Mouse (Mus musculus): ENCODE results near the gene Wdr45. TPM values are rescaled to one million over a fixed set of nuclear protein-coding genes. Genes with fewer than 3 reads are reported as not detected.

Gene Wdr45
- polyA plus RNA-seq, 1 experiment from 2014 or later: 21.6 TPM

- H3K27me3 ChIP-seq (replicated peaks): no peaks in the 10 kb centered on the region
- no peaks in the 10 kb centered on the region for H3K9me3 ChIP-seq (replicated peaks)
- peak overlapping the region; percentile 60 for H3K27ac ChIP-seq (ENCODE audit: poor library complexity, severe bottlenecking)
- H3K4me1 ChIP-seq (replicated peaks): peaks cover 24% of the 10 kb centered on the region
- peaks cover 37% of the 10 kb centered on the region for H3K36me3 ChIP-seq
- H3K4me2 ChIP-seq: peak overlapping the region; percentile 80
- peak overlapping the region; percentile 87 for H3K4me3 ChIP-seq
- no peak for ATAC-seq (ENCODE audit: insufficient number of reproducible peaks, low FRiP score)
- peak overlapping the region; percentile 86 for H3K9ac ChIP-seq
- 11% methylated on average over 13 of the region's 13 CpGs for WGBS
These were observed 51.1 kb downstream of the Wdr45 start for GRCm38 (mm10) chrX:7765281-7765670.

DNA sequence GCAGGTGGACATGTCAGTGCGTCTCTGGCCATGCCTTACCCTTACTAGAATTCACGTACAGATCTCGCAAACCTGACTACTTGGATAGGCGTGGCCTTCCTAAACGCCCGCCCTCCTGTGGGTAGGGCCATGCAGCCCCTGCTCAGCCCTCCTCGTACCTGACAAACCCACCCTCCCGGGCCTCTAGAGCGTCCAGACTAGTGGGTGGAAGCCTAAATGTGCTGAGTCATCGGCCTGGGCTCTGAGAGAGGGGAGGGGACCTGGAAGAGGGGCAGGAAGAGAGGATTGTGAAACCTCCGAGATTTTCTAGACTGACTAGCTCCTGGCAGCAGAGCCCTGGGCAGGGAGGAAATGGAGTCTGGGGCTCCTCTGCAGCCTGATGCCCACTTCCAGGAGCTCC is 51.6 kb downstream of the Wdr45 start:
- Histone ChIP-seq H3K9me3 (replicated peaks) (no peaks in the 10 kb centered on the region), H3K36me3 (peaks cover 42% of the 10 kb centered on the region), H3K27me3 (replicated peaks) (no peaks in the 10 kb centered on the region), H3K9ac (peak overlapping the region; percentile 86), H3K27ac (ENCODE audit: poor library complexity, severe bottlenecking) (peak overlapping the region; percentile 60), H3K4me3 (peak overlapping the region; percentile 87), H3K4me1 (replicated peaks) (peaks cover 24% of the 10 kb centered on the region), H3K4me2 (peak overlapping the region; percentile 80)
- ATAC-seq (ENCODE audit: insufficient number of reproducible peaks, low FRiP score): peak; percentile 68
- 15% methylated on average over 11 of the region's 11 CpGs for WGBS

GRCm38 (mm10) chrX:7769302-7770017 is 55.3 kb downstream of the Wdr45 start:
- H3K27me3 ChIP-seq (replicated peaks): no peaks in the 10 kb centered on the region
- no peak overlapping the region for H3K4me2 ChIP-seq
- WGBS: 76% methylated on average over 7 of the region's 7 CpGs
- no peak overlapping the region for H3K27ac ChIP-seq (ENCODE audit: poor library complexity, severe bottlenecking)
- H3K4me3 ChIP-seq: no peak overlapping the region
- peak; percentile 22; the same call in 1 of the 2 replicates for ATAC-seq (ENCODE audit: insufficient number of reproducible peaks, low FRiP score)
- no peak overlapping the region for H3K9ac ChIP-seq
- peaks cover 75% of the 10 kb centered on the region for H3K36me3 ChIP-seq
- H3K4me1 ChIP-seq (replicated peaks): peaks cover 20% of the 10 kb centered on the region
- H3K9me3 ChIP-seq (replicated peaks): no peaks in the 10 kb centered on the region

DNA sequence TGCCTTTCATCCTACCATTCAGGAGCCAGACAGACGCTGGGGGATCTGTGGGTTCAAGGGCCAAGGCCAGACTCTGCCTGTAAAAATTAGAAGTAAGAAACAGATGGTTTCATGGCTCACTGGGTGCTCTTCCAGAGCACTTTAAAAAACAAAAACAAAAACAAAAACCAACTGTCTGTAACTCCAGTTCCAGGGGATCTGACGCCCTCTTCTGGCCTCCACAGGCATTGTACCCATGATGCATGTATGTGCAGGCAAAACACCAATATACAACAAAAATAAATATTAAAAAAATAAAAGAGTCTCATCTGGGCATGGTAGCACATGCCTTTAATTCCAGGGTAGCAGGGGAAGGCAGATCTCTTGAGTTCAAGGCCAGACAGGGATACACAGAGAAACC is 58.6 kb downstream of the Wdr45 start:
- no peak for ATAC-seq (ENCODE audit: insufficient number of reproducible peaks, low FRiP score)
- Histone ChIP-seq H3K4me3 (no peak overlapping the region), H3K27ac (ENCODE audit: poor library complexity, severe bottlenecking) (no peak overlapping the region), H3K27me3 (replicated peaks) (no peaks in the 10 kb centered on the region), H3K36me3 (peaks cover 61% of the 10 kb centered on the region), H3K9me3 (replicated peaks) (no peaks in the 10 kb centered on the region), H3K4me2 (no peak overlapping the region), H3K4me1 (replicated peaks) (no peaks in the 10 kb centered on the region), H3K9ac (no peak overlapping the region)
- 54% methylated on average over 2 of the region's 2 CpGs for WGBS

- Histone ChIP-seq H3K9me3 (replicated peaks) (no peaks in the 10 kb centered on the region; the same call in 1 of the 2 replicates), H3K27me3 (replicated peaks) (no peaks in the 10 kb centered on the region), H3K36me3 (peaks cover 37% of the 10 kb centered on the region), H3K4me1 (replicated peaks) (no peaks in the 10 kb centered on the region), H3K4me3 (no peak overlapping the region), H3K27ac (ENCODE audit: poor library complexity, severe bottlenecking) (no peak overlapping the region), H3K9ac (no peak overlapping the region), H3K4me2 (no peak overlapping the region)
- 67% methylated on average over 9 of the region's 9 CpGs for WGBS
- no peak for ATAC-seq (ENCODE audit: insufficient number of reproducible peaks, low FRiP score)
These were observed 61.5 kb downstream of the Wdr45 start for GRCm38 (mm10) chrX:7775501-7776205.

DNA sequence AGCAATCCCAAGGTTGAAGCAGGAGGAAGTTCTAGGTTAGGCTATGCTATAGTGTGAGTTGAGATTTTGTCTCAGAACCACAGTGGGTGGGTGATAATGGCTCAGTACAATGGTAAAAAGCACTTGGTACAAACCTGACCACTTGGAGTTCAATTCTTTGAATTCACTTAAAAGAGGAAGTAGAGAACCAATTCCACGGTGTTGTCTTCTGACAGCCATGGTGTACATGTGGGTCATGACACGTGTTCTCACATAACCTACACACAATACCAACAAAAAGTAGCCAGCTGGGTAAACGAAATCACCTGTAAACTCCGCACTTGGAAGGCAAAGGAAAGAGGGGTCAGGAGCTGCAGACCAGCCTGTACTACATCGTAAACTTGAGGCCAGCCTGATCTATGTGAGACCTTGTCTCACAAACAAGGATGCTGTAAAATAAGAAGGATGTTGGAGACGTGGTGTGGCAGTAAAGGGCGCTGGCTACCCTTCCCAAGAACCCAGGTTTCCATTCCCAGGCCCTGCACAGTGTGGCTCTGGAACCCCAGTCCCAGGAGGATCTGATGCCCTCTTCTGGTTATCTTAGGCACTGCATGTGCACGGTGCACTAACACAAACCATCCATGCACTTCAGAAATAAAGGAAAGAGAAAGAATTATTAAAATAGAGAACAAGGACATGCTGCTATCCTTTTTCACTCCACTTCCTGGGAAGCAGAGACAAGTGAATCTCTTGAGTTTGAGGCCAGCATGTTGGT is 62.4 kb downstream of the Wdr45 start:
- no peaks in the 10 kb centered on the region for H3K27me3 ChIP-seq (replicated peaks)
- no peaks in the 10 kb centered on the region; the same call in 1 of the 2 replicates for H3K9me3 ChIP-seq (replicated peaks)
- 49% methylated on average over 8 of the region's 8 CpGs for WGBS
- ATAC-seq (ENCODE audit: insufficient number of reproducible peaks, low FRiP score): peak; percentile 58; the same call in 1 of the 2 replicates
- no peak overlapping the region for H3K27ac ChIP-seq (ENCODE audit: poor library complexity, severe bottlenecking)
- no peak overlapping the region for H3K9ac ChIP-seq
- H3K4me1 ChIP-seq (replicated peaks): no peaks in the 10 kb centered on the region
- no peak overlapping the region for H3K4me3 ChIP-seq
- H3K4me2 ChIP-seq: no peak overlapping the region
- peaks cover 29% of the 10 kb centered on the region for H3K36me3 ChIP-seq

Other genes with a start within 250 kb of the Wdr45 start
- gene Foxp3, start 140.7 kb upstream of the Wdr45 start, polyA plus RNA-seq (2016; fragmentation: Nextera tagmentation; extraction: Ambion mirVana): 0.10 TPM in 1 of 2 replicates, not detected in the other
- 2.9 and 3.2 TPM in 2 replicates for gene Ppp1r3f, start 140.1 kb upstream of the Wdr45 start, polyA plus RNA-seq (2016; fragmentation: Nextera tagmentation; extraction: Ambion mirVana)
- 19.4 and 20.2 TPM in 2 replicates for gene Ccdc22, start 108.8 kb upstream of the Wdr45 start, polyA plus RNA-seq (2016; fragmentation: Nextera tagmentation; extraction: Ambion mirVana)
- not detected in 2 replicates for gene Cacna1f, start 107.2 kb upstream of the Wdr45 start, polyA plus RNA-seq (2016; fragmentation: Nextera tagmentation; extraction: Ambion mirVana)
- gene Syp, start 75.9 kb upstream of the Wdr45 start, polyA plus RNA-seq (2016; fragmentation: Nextera tagmentation; extraction: Ambion mirVana): 0.63 and 0.94 TPM in 2 replicates
- gene Prickle3, start 57.1 kb upstream of the Wdr45 start, polyA plus RNA-seq (2016; fragmentation: Nextera tagmentation; extraction: Ambion mirVana): 6.6 and 6.8 TPM in 2 replicates
- 147 and 155 TPM in 2 replicates for gene Plp2, start 42.9 kb upstream of the Wdr45 start, polyA plus RNA-seq (2016; fragmentation: Nextera tagmentation; extraction: Ambion mirVana)
- 0.18 TPM in 2 replicates for gene Magix, start 33.1 kb upstream of the Wdr45 start, polyA plus RNA-seq (2016; fragmentation: Nextera tagmentation; extraction: Ambion mirVana)
- 35.5 and 36.4 TPM in 2 replicates for gene Gpkow, start 17.2 kb upstream of the Wdr45 start, polyA plus RNA-seq (2016; fragmentation: Nextera tagmentation; extraction: Ambion mirVana)
- not detected in 2 replicates for gene Gm45208, start 7.9 kb downstream of the Wdr45 start, polyA plus RNA-seq (2016; fragmentation: Nextera tagmentation; extraction: Ambion mirVana)
- 43.5 and 44.3 TPM in 2 replicates for gene Praf2, start 14.1 kb downstream of the Wdr45 start, polyA plus RNA-seq (2016; fragmentation: Nextera tagmentation; extraction: Ambion mirVana)
- 6.6 and 8.2 TPM in 2 replicates for gene Ccdc120, start 36.6 kb downstream of the Wdr45 start, polyA plus RNA-seq (2016; fragmentation: Nextera tagmentation; extraction: Ambion mirVana)
- gene Tfe3, start 48.2 kb downstream of the Wdr45 start, polyA plus RNA-seq (2016; fragmentation: Nextera tagmentation; extraction: Ambion mirVana): 22.3 TPM in 2 replicates
- gene Gripap1, start 75.4 kb downstream of the Wdr45 start, polyA plus RNA-seq (2016; fragmentation: Nextera tagmentation; extraction: Ambion mirVana): 32.0 and 32.2 TPM in 2 replicates
- 1.4 and 1.9 TPM in 2 replicates for gene Kcnd1, start 108.0 kb downstream of the Wdr45 start, polyA plus RNA-seq (2016; fragmentation: Nextera tagmentation; extraction: Ambion mirVana)
- 41.1 and 41.2 TPM in 2 replicates for gene Otud5, start 127.0 kb downstream of the Wdr45 start, polyA plus RNA-seq (2016; fragmentation: Nextera tagmentation; extraction: Ambion mirVana)
- gene Pim2, start 163.9 kb downstream of the Wdr45 start, polyA plus RNA-seq (2016; fragmentation: Nextera tagmentation; extraction: Ambion mirVana): 6.4 and 6.8 TPM in 2 replicates
- 25.9 and 26.8 TPM in 2 replicates for gene Slc35a2, start 169.7 kb downstream of the Wdr45 start, polyA plus RNA-seq (2016; fragmentation: Nextera tagmentation; extraction: Ambion mirVana)
- gene Pqbp1, start 184.9 kb downstream of the Wdr45 start, polyA plus RNA-seq (2016; fragmentation: Nextera tagmentation; extraction: Ambion mirVana): 83.8 and 91.4 TPM in 2 replicates
- gene Timm17b, start 185.0 kb downstream of the Wdr45 start, polyA plus RNA-seq (2016; fragmentation: Nextera tagmentation; extraction: Ambion mirVana): 117 and 130 TPM in 2 replicates
- not detected in 2 replicates for gene Gm10491, start 193.5 kb downstream of the Wdr45 start, polyA plus RNA-seq (2016; fragmentation: Nextera tagmentation; extraction: Ambion mirVana)
- gene Gm10490, start 195.2 kb downstream of the Wdr45 start, polyA plus RNA-seq (2016; fragmentation: Nextera tagmentation; extraction: Ambion mirVana): not detected in 2 replicates
- gene Pcsk1n, start 205.5 kb downstream of the Wdr45 start, polyA plus RNA-seq (2016; fragmentation: Nextera tagmentation; extraction: Ambion mirVana): 0.39 and 0.40 TPM in 2 replicates
- not detected in 2 replicates for gene Eras, start 214.3 kb downstream of the Wdr45 start, polyA plus RNA-seq (2016; fragmentation: Nextera tagmentation; extraction: Ambion mirVana)
- gene Hdac6, start 233.6 kb downstream of the Wdr45 start, polyA plus RNA-seq (2016; fragmentation: Nextera tagmentation; extraction: Ambion mirVana): 30.9 and 32.9 TPM in 2 replicates